Mouse (Mus musculus) embryo, embryonic 11.5 days (tissue): Measurements from ENCODE around the gene Xpnpep3.
"Not testable (repeated sequence)": the region's sequence is repeated elsewhere in the genome, so short reads cannot be mapped to it uniquely, and the experiment has no call there.

Source experiments
- DNase-seq: peaks from one replicate; pipeline ENCODE4 v3.0.0-alpha.2; 2012; ENCODE audit warnings: low read depth, low spot score

Gene Xpnpep3

GRCm38 (mm10) chr15:81480284-81480683, 80.3 kb downstream of the Xpnpep3 start:
- not testable (repeated sequence) for DNase-seq

- DNase-seq, result no peak
These were observed 81.0 kb downstream of the Xpnpep3 start for GRCm38 (mm10) chr15:81480977-81481379.

GRCm38 (mm10) chr15:81482966-81483365, 83.0 kb downstream of the Xpnpep3 start:
- no peak for DNase-seq

GRCm38 (mm10) chr15:81483691-81484090, 83.8 kb downstream of the Xpnpep3 start:
- DNase-seq, result no peak

- no peak for DNase-seq
These were observed 85.5 kb downstream of the Xpnpep3 start for GRCm38 (mm10) chr15:81485483-81485882.

- no peak for DNase-seq
These were observed 103.5 kb downstream of the Xpnpep3 start for GRCm38 (mm10) chr15:81503466-81503865.

GRCm38 (mm10) chr15:81503995-81504394, 104.1 kb downstream of the Xpnpep3 start:
- no peak for DNase-seq
